Mouse (Mus musculus) myocyte (in vitro differentiated cells): ENCODE results near the gene Pla2g7.

ENCODE experiments used
- MAX ChIP-seq: IDR thresholded peaks from one replicate; pipeline ENCODE4 v1.6.1; 2011; ENCODE audit warnings: low read depth, mild to moderate bottlenecking, control low read depth
- POLR2A ChIP-seq: IDR thresholded peaks from one replicate; pipeline ENCODE4 v1.6.1; 2011; ENCODE audit warnings: low read depth, mild to moderate bottlenecking, control low read depth, moderate library complexity; ENCODE audit not compliant: insufficient read length
- SRF ChIP-seq: IDR thresholded peaks from one replicate; pipeline ENCODE4 v1.6.1; 2011; ENCODE audit warnings: low read depth; ENCODE audit not compliant: control insufficient read depth, insufficient read length

DNA sequence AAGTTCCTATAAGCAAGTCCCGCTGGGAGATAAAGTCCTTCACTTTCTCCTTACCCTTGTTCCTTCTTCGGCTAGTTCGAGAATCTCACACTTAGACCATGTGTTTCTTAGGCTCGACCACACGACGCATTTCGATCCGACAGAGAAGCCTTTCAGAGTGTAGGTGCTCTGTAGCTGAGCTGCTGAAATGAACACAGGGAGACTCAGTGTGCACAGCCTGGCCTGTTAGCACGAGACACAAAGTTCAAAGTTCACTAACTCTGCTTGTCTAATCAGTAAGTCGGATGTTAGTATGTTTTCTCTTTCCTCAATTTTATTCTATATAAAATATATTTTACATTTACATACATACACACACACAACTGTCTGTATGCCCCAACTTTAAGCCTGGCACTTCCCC is 54.2 kb downstream of the Pla2g7 start:
- TF ChIP-seq MAX (no peak), POLR2A (no peak), SRF (no peak)
